Mouse (Mus musculus) cortical plate, adult 2 months (tissue): ENCODE measurements around the gene Nle1.

Experiments used
- CTCF ChIP-seq: fragments of 200-500 bp; IDR thresholded peaks from 2 replicates; pipeline ENCODE4 v1.5.1; 2011; ENCODE audit warnings: mild to moderate bottlenecking, control low read depth, low read length; ENCODE audit not compliant: insufficient read depth; ENCODE audit errors: extremely low read depth
- POLR2A ChIP-seq: fragments of 200-500 bp; IDR thresholded peaks from 2 replicates; pipeline ENCODE4 v1.6.1; 2011; ENCODE audit warnings: mild to moderate bottlenecking, low read length, control low read depth; ENCODE audit not compliant: insufficient read depth; ENCODE audit errors: extremely low read depth

- TF ChIP-seq POLR2A (no peak), CTCF (no peak)
These were observed 40.3 kb downstream of the Nle1 start for GRCm38 (mm10) chr11:82867956-82868355.
